Mouse (Mus musculus): Measurements from ENCODE around the gene Comt.

DNA sequence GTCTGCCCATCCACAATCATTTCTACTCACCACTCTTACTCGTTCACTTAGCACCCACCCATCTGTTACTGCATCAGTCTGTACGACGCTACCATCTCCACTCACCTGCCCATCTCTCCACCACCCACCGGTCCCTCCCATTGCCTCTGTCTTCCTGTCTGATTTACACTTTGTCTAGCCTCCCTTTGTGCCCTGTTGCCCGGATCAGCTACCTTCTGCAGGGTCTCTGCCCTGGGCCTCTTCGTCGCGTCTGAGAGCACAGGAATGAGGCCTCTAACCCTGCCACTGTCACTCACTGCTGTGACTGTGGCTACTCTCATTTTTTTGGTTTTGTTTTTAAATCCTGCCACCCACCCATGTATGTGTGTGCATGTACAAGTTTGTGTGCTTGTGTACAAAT lies 42.0 kb downstream of the Comt start:
- no peak for TF ChIP-seq CTCF (IDR thresholded peaks at IDR 0.05; ENCODE audit: extremely low read depth, insufficient read depth, low read length)
- TF ChIP-seq POLR2A (IDR thresholded peaks at IDR 0.05; ENCODE audit: extremely low read depth, insufficient read depth, low read length) = no peak

Measured in cortical plate, adult 2 months (tissue).